Mouse (Mus musculus) G1E-ER4 (cell line): Measurements from ENCODE around the gene Efcab9. TPM values are rescaled to one million over a fixed set of nuclear protein-coding genes. Genes with fewer than 3 reads are reported as not detected.

Experiments
- GATA1 ChIP-seq: IDR thresholded peaks from one replicate; pipeline ENCODE4 v1.8.0; 2012; ENCODE audit warnings: low read length, inconsistent platforms
- polyA plus RNA-seq: library from polyadenylated mRNA; stranded (reverse); fragments of >175 nt; gene quantifications from 2 replicates; pipeline ENCODE4 v1.2.3, GENCODE M21; 2012

Efcab9 gene
- polyA plus RNA-seq, 1 experiment: not detected

GRCm38 (mm10) chr11:32548240-32548639 is 16.4 kb upstream of the Efcab9 start:
- TF ChIP-seq GATA1: no peak

GRCm38 (mm10) chr11:32547391-32547947 is 15.6 kb upstream of the Efcab9 start:
- TF ChIP-seq GATA1: no peak

GRCm38 (mm10) chr11:32546483-32546882 is 14.6 kb upstream of the Efcab9 start:
- no peak for TF ChIP-seq GATA1

GRCm38 (mm10) chr11:32545605-32546004 is 13.7 kb upstream of the Efcab9 start:
- no peak for TF ChIP-seq GATA1

GRCm38 (mm10) chr11:32544497-32544896 is 12.6 kb upstream of the Efcab9 start:
- TF ChIP-seq GATA1: no peak

GRCm38 (mm10) chr11:32544041-32544440 is 12.2 kb upstream of the Efcab9 start:
- TF ChIP-seq GATA1: no peak

- TF ChIP-seq GATA1: no peak
Observed at GRCm38 (mm10) chr11:32542687-32543411, 11.0 kb upstream of the Efcab9 start.

GRCm38 (mm10) chr11:32542181-32542580 is 10.3 kb upstream of the Efcab9 start:
- TF ChIP-seq GATA1: no peak

- no peak for TF ChIP-seq GATA1
Observed at GRCm38 (mm10) chr11:32540463-32540862, 8.6 kb upstream of the Efcab9 start.

- no peak for TF ChIP-seq GATA1
Observed at GRCm38 (mm10) chr11:32539717-32540116, 7.8 kb upstream of the Efcab9 start.

- TF ChIP-seq GATA1: no peak
Observed at GRCm38 (mm10) chr11:32538846-32539245, 7.0 kb upstream of the Efcab9 start.

- TF ChIP-seq GATA1: no peak
Observed at GRCm38 (mm10) chr11:32538435-32538834, 6.6 kb upstream of the Efcab9 start.

- TF ChIP-seq GATA1: no peak
Observed at GRCm38 (mm10) chr11:32536954-32537353, 5.1 kb upstream of the Efcab9 start.

- TF ChIP-seq GATA1: no peak
Observed at GRCm38 (mm10) chr11:32535646-32536045, 3.8 kb upstream of the Efcab9 start.

GRCm38 (mm10) chr11:32534453-32535075 is 2.7 kb upstream of the Efcab9 start:
- TF ChIP-seq GATA1: no peak

GRCm38 (mm10) chr11:32533482-32534261 is 1.8 kb upstream of the Efcab9 start:
- no peak for TF ChIP-seq GATA1
